Mouse (Mus musculus): ENCODE data around the gene Eya2. TPM values are rescaled to one million over a fixed set of nuclear protein-coding genes. Genes with fewer than 3 reads are reported as not detected.
A peak's percentile ranks its signal among the peaks of the same experiment; 100 is the strongest.

Eya2 gene
- polyA plus RNA-seq, 1 experiment from 2014 or later = 7.7 TPM

- Histone ChIP-seq H3K9me3 (replicated peaks) (no peaks in the 10 kb centered on the region; the same call in 1 of the 2 replicates), H3K27ac (peak overlapping the region; percentile 34), H3K36me3 (0 out of 2 replicates have a peak, but pooled peaks cover 5% of the 10 kb centered on the region), H3K4me1 (peaks cover 48% of the 10 kb centered on the region), H3K27me3 (ENCODE audit: low read depth, poor library complexity, severe bottlenecking) (no peaks in the 10 kb centered on the region; the same call in 1 of the 2 replicates), H3K4me3 (no peak overlapping the region)
- DNase-seq (ENCODE audit: low spot score) = no peak
- 84% methylated on average over 11 of the region's 11 CpGs for WGBS
Measured at GRCm38 (mm10) chr2:165633011-165633785, 38.4 kb downstream of the Eya2 start.

- Histone ChIP-seq H3K9me3 (replicated peaks) (no peaks in the 10 kb centered on the region; the same call in 1 of the 2 replicates), H3K4me1 (peaks cover 53% of the 10 kb centered on the region), H3K4me3 (no peak overlapping the region), H3K27me3 (ENCODE audit: low read depth, poor library complexity, severe bottlenecking) (no peaks in the 10 kb centered on the region; the same call in 1 of the 2 replicates), H3K36me3 (0 out of 2 replicates have a peak, but pooled peaks cover 5% of the 10 kb centered on the region), H3K27ac (peak overlapping the region; percentile 63)
- DNase-seq (ENCODE audit: low spot score) = no peak
- WGBS = 49% methylated on average over 7 of the region's 7 CpGs
Measured at GRCm38 (mm10) chr2:165634481-165634880, 39.6 kb downstream of the Eya2 start.

- Histone ChIP-seq H3K9me3 (replicated peaks) (no peaks in the 10 kb centered on the region; the same call in 1 of the 2 replicates), H3K4me3 (no peak overlapping the region), H3K27me3 (ENCODE audit: low read depth, poor library complexity, severe bottlenecking) (peaks cover 4% of the 10 kb centered on the region; the same call in 1 of the 2 replicates), H3K4me1 (peaks cover 52% of the 10 kb centered on the region), H3K36me3 (0 out of 2 replicates have a peak, but pooled peaks cover 5% of the 10 kb centered on the region), H3K27ac (no peak overlapping the region)
- WGBS = 86% methylated on average over 11 of the region's 11 CpGs
- no peak for DNase-seq (ENCODE audit: low spot score)
Measured at GRCm38 (mm10) chr2:165639075-165639755, 44.4 kb downstream of the Eya2 start.

GRCm38 (mm10) chr2:165641909-165642505, 47.2 kb downstream of the Eya2 start:
- H3K36me3 ChIP-seq = 0 out of 2 replicates have a peak, but pooled peaks cover 5% of the 10 kb centered on the region
- peaks cover 39% of the 10 kb centered on the region for H3K4me1 ChIP-seq
- H3K27me3 ChIP-seq (ENCODE audit: low read depth, poor library complexity, severe bottlenecking) = peaks cover 15% of the 10 kb centered on the region; the same call in 1 of the 2 replicates
- no peak overlapping the region for H3K4me3 ChIP-seq
- H3K9me3 ChIP-seq (replicated peaks) = no peaks in the 10 kb centered on the region; the same call in 1 of the 2 replicates
- H3K27ac ChIP-seq = peak overlapping the region; percentile 72
- WGBS = 45% methylated on average over 14 of the region's 14 CpGs
- peak; percentile 53 for DNase-seq (ENCODE audit: low spot score)

- DNase-seq (ENCODE audit: low spot score) = no peak
- no peak overlapping the region for H3K4me3 ChIP-seq
- peaks cover 39% of the 10 kb centered on the region for H3K4me1 ChIP-seq
- H3K27me3 ChIP-seq (ENCODE audit: low read depth, poor library complexity, severe bottlenecking) = peaks cover 31% of the 10 kb centered on the region
- no peaks in the 10 kb centered on the region for H3K9me3 ChIP-seq (replicated peaks)
- no peak overlapping the region for H3K27ac ChIP-seq
- H3K36me3 ChIP-seq = no peaks in the 10 kb centered on the region
- 44% methylated on average over 3 of the region's 3 CpGs for WGBS
Measured at GRCm38 (mm10) chr2:165643596-165643995, 48.8 kb downstream of the Eya2 start.

GRCm38 (mm10) chr2:165644057-165644456, 49.2 kb downstream of the Eya2 start:
- no peak overlapping the region for H3K27ac ChIP-seq
- H3K4me3 ChIP-seq = no peak overlapping the region
- H3K4me1 ChIP-seq = peaks cover 41% of the 10 kb centered on the region
- DNase-seq (ENCODE audit: low spot score) = no peak
- WGBS = 85% methylated on average over 9 of the region's 9 CpGs
- H3K9me3 ChIP-seq (replicated peaks) = no peaks in the 10 kb centered on the region
- H3K27me3 ChIP-seq (ENCODE audit: low read depth, poor library complexity, severe bottlenecking) = peaks cover 36% of the 10 kb centered on the region
- no peaks in the 10 kb centered on the region for H3K36me3 ChIP-seq

GRCm38 (mm10) chr2:165651031-165651430, 56.2 kb downstream of the Eya2 start:
- Histone ChIP-seq H3K4me3 (no peak overlapping the region), H3K4me1 (peaks cover 59% of the 10 kb centered on the region), H3K27ac (no peak overlapping the region), H3K36me3 (no peaks in the 10 kb centered on the region), H3K9me3 (replicated peaks) (no peaks in the 10 kb centered on the region), H3K27me3 (ENCODE audit: low read depth, poor library complexity, severe bottlenecking) (peaks cover 56% of the 10 kb centered on the region)
- WGBS = 33% methylated on average over 11 of the region's 11 CpGs
- no peak for DNase-seq (ENCODE audit: low spot score)

GRCm38 (mm10) chr2:165652281-165652680, 57.4 kb downstream of the Eya2 start:
- H3K36me3 ChIP-seq = no peaks in the 10 kb centered on the region
- peak overlapping the region; percentile 77; the same call in 1 of the 2 replicates for H3K27ac ChIP-seq
- H3K4me1 ChIP-seq = peaks cover 69% of the 10 kb centered on the region
- WGBS = 54% methylated on average over 6 of the region's 6 CpGs
- no peak for DNase-seq (ENCODE audit: low spot score)
- H3K4me3 ChIP-seq = no peak overlapping the region
- H3K27me3 ChIP-seq (ENCODE audit: low read depth, poor library complexity, severe bottlenecking) = peaks cover 50% of the 10 kb centered on the region
- no peaks in the 10 kb centered on the region for H3K9me3 ChIP-seq (replicated peaks)

GRCm38 (mm10) chr2:165653001-165653921, 58.4 kb downstream of the Eya2 start:
- Histone ChIP-seq H3K36me3 (no peaks in the 10 kb centered on the region), H3K27me3 (ENCODE audit: low read depth, poor library complexity, severe bottlenecking) (peaks cover 48% of the 10 kb centered on the region), H3K4me3 (peak overlapping the region; percentile 28), H3K4me1 (peaks cover 79% of the 10 kb centered on the region), H3K9me3 (replicated peaks) (no peaks in the 10 kb centered on the region), H3K27ac (peak overlapping the region; percentile 77)
- 13% methylated on average over 14 of the region's 14 CpGs for WGBS
- peak; percentile 94 for DNase-seq (ENCODE audit: low spot score)

GRCm38 (mm10) chr2:165654151-165654550, 59.3 kb downstream of the Eya2 start:
- H3K36me3 ChIP-seq = no peaks in the 10 kb centered on the region
- peak overlapping the region; percentile 28 for H3K4me3 ChIP-seq
- H3K4me1 ChIP-seq = peaks cover 76% of the 10 kb centered on the region
- H3K27me3 ChIP-seq (ENCODE audit: low read depth, poor library complexity, severe bottlenecking) = peaks cover 39% of the 10 kb centered on the region
- 50% methylated on average over 9 of the region's 9 CpGs for WGBS
- no peaks in the 10 kb centered on the region for H3K9me3 ChIP-seq (replicated peaks)
- H3K27ac ChIP-seq = peak overlapping the region; percentile 77
- no peak for DNase-seq (ENCODE audit: low spot score)

- peak overlapping the region; percentile 30; the same call in 1 of the 2 replicates for H3K27ac ChIP-seq
- H3K4me3 ChIP-seq = no peak overlapping the region
- peaks cover 32% of the 10 kb centered on the region for H3K27me3 ChIP-seq (ENCODE audit: low read depth, poor library complexity, severe bottlenecking)
- no peaks in the 10 kb centered on the region for H3K9me3 ChIP-seq (replicated peaks)
- WGBS = 82% methylated on average over 10 of the region's 10 CpGs
- H3K4me1 ChIP-seq = peaks cover 82% of the 10 kb centered on the region
- no peaks in the 10 kb centered on the region for H3K36me3 ChIP-seq
- no peak for DNase-seq (ENCODE audit: low spot score)
Measured at GRCm38 (mm10) chr2:165654696-165655491, 60.1 kb downstream of the Eya2 start.
